Mouse (Mus musculus): ENCODE measurements around the gene Zfp451. TPM values are rescaled to one million over a fixed set of nuclear protein-coding genes. Genes with fewer than 3 reads are reported as not detected.

Zfp451 gene
- polyA plus RNA-seq (2017; shearing (Covaris generic)), result 20.9 TPM

GRCm38 (mm10) chr1:33813868-33814794, at the start of gene Zfp451:
Zfp451 (minus strand) TSS chr1:33814595.

GRCm38 (mm10) chr1:33757491-33758041, 56.8 kb downstream of the Zfp451 start, which contains the start of gene Bag2:
Bag2 (minus strand) TSS chr1:33757795.

GRCm38 (mm10) chr1:33719733-33720225, 94.6 kb downstream of the Zfp451 start, which contains the start of gene Rab23:
Rab23 (plus strand) TSS chr1:33719887.

Other genes with a start within 250 kb of the Zfp451 start
- gene Prim2, start 144.8 kb downstream of the Zfp451 start, polyA plus RNA-seq (2017; shearing (Covaris generic)), result 12.9 TPM
- gene Rab23, start 94.7 kb downstream of the Zfp451 start, polyA plus RNA-seq (2017; shearing (Covaris generic)), result 8.9 TPM
- gene Bag2, start 56.8 kb downstream of the Zfp451 start, polyA plus RNA-seq (2017; shearing (Covaris generic)), result 2.9 TPM
- gene Bend6, start 93.2 kb upstream of the Zfp451 start, polyA plus RNA-seq (2017; shearing (Covaris generic)), result 2.8 TPM
- 26.2 TPM for gene Dst, start 93.6 kb upstream of the Zfp451 start, polyA plus RNA-seq (2017; shearing (Covaris generic))

All from activated CD4-positive, CD25-positive, alpha-beta regulatory T cell, adult 9 weeks (primary cell).